Mouse (Mus musculus) frontal cortex, postnatal 10 days (tissue): ENCODE results near the gene Mrvi1.

Source experiments
- DNase-seq, 2 experiments: peaks; one replicate each; pipeline ENCODE4 v3.0.0; 2022; ENCODE audit warnings: low spot score in 2 of 2, mixed read lengths in 1 of 2

Gene Mrvi1

GRCm38 (mm10) chr7:110981036-110981435, 1.2 kb downstream of the Mrvi1 start:
- no peak for DNase-seq

DNA sequence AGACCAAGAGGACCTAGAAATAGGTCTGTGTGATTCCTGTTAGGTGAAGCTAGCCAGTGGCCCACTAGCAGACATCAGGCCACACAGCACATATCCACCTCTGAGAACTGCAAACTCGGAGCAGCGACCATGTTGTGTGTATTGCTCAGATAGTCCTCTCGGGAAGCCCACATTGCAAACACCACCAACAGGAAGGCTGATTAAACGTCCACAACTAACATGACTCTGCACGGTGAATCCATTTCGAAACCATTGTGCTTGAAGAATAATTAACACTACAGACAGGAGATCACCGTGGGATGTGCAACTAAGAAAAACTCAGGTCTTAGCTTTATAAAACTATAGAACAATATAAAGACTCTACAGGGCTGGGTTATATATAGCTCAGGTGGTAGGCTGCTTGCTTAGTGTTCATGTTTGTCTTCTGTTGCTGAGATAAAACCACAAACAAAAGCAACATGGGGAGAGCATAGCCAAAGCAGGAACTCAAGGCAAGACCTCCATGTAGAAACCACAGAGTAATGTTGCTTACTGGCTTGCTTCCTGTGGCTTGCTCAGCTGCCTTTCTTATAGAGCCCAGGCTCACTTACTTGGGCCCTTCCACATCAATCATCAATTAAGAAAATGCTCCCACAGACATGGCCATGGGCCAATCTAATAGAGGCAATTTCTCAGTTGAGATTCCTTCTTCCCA, 4.4 kb downstream of the Mrvi1 start:
- DNase-seq, result no peak

DNA sequence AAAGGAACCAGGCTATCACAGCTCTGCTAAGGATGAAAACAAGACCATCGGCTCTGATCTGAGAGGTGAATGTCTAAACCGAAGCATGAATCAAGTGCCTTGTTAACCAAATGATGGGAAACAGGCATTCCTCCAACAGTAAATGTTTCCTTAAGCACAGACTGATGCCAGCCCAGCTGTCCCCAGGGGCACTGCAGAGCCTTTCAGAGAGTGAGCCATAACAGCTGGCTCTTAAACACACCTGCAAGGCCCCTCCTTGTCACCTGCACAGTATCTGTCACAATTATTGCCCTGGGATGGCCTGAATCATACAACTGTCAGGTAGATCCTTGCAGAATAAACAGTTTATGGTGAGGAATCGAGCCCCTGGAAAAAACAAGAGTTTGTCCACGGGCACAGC, 8.8 kb downstream of the Mrvi1 start:
- DNase-seq, result no peak

DNA sequence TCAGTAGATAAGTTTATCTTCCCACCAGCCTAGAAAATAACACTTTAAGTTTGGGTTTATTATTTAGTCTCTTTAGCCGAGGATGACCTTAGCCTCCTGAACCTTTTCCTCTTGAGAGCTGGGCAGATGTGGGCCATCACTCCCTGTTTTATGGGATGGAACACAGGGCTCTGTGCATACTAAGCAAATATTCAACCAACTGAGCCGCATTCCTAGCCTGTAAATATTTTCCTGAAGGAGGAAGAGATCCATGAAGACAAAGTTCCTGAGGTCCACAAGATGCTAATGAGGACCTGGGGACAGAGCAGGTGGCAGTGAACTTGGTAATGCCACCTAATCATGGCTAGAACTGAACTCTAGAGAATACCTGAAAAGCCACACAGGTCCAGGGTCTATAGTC, 9.5 kb downstream of the Mrvi1 start:
- DNase-seq, result no peak

- DNase-seq, result no peak
These were observed 14.9 kb downstream of the Mrvi1 start for GRCm38 (mm10) chr7:110967373-110967772.

DNA sequence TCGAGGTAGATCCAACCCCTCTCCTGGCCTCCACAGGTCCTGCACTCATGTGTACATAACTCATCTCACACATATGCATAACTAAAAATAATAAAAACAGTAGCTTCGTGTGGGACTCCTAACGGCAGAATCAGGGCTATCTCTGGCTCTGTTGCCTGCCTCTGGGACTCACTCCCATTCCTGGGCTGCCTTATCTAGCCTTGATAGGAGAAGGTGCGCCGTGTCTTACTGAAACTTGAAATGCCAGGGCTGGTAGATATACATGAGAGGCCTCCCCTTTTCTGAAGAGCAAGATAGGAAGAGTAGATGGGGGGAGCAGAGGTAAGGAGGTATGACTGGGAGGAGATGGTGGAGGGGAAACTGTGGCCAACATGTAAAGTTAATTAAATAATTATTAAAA, 15.4 kb downstream of the Mrvi1 start:
- DNase-seq, result no peak

- no peak for DNase-seq
These were observed 16.9 kb downstream of the Mrvi1 start for GRCm38 (mm10) chr7:110965387-110965786.

DNA sequence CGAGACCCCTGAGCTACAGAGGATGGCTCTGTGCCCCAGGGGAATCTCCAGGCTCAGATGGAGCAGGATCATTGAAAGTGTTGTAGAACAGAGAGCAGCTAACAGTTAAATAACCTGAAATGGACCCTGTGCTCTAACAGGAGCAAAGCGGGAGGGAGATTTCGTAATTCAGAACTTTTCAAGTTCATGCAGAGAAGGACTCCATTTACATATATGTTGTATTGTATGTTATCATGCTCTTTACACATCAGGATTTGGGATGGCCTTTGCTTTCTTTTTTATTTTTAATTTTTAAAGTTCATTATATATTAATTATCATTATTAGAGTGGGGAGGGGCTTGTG, 18.6 kb downstream of the Mrvi1 start:
- no peak for DNase-seq

GRCm38 (mm10) chr7:110962943-110963654, 19.2 kb downstream of the Mrvi1 start:
- DNase-seq, result no peak

DNA sequence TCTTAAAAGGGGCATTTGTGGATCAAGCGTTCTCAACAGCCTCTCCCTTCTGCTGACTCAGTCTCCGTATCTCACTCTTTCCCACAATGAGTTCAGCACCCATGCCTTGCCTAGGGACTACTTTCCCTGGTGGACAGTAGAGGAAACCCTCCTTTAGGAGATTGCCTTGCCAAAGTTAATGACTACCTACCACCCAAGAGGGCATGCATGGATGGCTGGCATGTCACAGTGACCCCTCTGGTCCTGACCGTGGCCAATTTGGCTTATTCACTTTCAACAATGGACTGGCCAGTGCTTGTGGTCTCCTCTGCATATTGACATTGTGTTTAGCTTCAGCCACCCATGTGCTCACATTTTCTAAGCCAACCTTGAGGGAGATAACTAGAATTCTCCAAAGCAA, 19.8 kb downstream of the Mrvi1 start:
- no peak for DNase-seq

GRCm38 (mm10) chr7:110956422-110957170, 25.7 kb downstream of the Mrvi1 start:
- no peak for DNase-seq

DNA sequence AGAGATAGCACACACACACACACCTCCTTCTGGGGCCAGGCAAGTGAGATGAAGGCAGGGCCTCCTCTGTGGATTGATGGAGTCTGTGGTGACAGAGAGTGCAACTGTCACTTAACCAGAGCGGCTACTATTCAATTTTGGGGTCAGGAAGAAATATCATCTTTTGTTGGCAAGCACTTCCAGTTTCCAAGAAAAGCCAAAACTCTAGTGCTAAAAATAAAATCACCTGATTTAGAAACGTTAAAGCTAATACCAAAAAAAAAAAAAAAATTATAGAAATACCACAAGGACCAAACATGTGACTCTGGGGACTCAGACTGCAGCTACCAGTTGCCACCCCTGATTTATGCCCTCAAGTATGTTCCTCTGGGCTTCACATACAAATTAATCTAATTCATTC, 26.7 kb downstream of the Mrvi1 start:
- DNase-seq, result no peak

GRCm38 (mm10) chr7:110954072-110954858, 28.0 kb downstream of the Mrvi1 start:
- no peak for DNase-seq

DNA sequence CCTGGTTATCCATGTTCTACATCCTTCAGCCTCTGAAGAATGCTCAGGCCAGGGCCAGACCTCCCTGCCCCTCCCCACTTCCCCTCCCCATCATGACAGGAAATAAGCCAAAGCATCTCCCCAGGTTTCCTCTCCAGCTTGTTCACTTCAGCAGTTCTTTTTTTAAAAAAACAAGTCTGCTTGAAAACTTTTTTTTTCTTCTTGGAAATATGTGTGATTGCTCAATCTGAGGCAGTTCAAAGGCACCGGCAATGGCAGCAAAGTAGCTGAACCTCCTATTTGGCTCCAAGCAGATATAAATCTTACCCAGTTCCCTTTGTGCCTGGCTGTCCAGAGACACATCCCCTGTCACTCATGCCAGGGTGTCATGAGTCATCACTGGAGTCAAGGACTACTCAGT, 29.1 kb downstream of the Mrvi1 start:
- DNase-seq, result no peak

GRCm38 (mm10) chr7:110950621-110950925, 31.7 kb downstream of the Mrvi1 start:
- no peak for DNase-seq

DNA sequence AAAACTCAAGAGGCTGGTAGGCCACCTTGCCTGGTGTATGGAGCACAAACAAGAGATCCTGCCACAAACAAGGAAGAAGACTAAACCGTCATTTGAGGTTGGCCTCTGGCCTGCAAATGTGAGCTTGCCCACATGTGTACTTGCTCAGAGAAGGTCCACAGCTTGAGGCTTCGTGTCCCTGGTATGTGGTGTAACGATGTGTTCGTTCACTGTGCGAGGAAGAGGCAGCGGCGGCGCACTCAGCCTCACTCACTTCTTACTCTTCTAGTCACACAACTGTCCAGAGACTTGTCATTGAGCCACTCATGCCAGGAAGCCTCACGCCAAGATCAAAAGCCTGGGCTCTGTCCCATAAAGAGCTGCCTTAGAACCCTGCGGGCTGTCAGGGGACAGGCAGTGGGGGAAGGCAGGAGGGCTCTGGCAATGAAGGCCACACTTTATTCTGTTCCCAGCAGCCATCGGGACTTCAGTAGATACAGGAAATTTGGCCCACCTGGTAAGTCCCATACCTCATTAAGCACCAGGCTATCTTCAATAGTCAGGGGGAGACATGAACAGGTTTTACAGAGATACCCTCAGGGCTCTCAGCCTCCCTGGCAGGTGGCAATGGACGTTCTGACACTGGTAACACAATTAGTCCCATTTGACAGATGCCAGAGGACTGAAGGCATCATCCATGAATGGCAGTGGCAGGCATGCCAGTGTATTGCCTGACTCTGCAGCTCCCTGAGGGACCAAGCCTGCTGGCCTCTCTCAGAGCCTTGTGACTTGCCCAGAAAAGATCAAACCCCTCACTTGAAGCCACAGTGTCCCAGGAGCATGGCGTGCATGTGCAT, 32.3 kb downstream of the Mrvi1 start:
- no peak for DNase-seq

DNA sequence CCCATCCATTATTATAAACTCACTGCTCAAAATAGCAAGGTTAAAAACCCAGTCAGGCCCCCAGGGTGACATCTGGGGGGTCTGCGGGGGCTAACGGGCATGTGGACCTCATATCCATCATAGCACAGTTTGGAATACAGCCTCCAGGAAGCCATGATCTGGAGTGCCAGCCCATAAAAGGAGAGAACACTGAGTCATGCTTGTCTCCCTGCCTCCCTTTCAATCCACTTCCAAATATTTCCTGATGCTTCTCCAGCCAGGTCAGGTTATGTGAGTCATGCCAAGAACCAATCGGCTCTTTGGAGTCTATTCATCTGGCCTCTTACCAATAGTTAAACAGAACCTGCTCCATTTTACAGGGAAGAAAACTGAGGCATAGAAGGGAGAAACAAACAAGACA, 33.7 kb downstream of the Mrvi1 start:
- no peak for DNase-seq

DNA sequence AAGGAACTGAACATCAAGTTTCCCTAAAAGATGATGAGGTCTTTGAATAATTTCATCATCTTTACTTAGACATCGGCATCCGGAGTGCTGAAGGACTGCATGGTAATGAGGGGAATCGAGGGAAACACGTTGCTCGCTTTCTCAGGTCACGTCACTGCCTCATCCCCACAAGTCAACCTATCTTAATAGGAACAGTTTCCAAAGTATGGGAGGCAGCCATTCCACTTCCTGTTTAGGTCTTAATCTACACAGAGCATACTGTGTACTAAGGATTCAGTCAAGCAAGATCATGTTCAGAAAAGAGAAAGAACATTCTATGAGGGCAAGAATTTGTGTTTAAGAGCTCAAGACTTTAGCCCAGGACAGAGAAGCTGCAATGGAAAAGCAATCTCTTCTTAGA, 34.6 kb downstream of the Mrvi1 start:
- no peak for DNase-seq

DNA sequence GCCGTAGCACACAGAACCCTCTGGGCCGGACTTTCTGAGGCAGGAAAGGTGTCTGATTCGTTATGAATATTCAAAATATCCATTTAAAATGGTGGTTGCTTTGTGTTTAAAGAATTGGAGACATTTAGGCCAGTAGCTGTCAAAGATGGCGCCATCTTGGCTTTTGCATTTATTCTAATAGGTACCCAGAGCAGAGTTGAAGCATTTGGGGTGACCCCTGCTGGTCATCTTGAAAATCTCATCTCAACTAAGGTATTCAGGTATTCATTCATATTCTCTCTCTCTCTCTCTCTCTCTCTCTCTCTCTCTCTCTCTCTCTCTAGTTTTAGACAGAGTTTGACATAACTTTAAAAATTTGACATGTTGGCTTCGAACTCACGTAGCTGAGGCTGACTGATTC, 35.5 kb downstream of the Mrvi1 start:
- DNase-seq, result no peak

DNA sequence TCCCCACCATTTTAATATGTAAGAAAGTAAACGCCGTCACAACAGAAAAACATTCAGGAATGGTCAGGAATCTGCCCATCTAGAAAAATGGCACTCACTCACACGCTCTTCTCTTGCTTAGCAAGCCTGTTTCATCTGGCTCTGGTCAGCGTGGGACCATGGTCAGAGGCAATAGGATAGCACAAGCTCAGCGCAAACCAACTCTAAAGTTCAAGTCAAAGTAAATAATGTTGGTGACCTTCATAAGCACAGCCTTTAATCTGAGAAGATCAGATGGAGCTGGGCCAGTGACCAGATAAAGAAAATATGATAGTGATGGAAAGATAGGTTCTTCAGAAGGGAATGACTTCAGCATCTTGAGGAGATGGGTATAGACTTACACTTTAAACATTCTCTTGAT, 37.9 kb downstream of the Mrvi1 start:
- DNase-seq, result no peak

DNA sequence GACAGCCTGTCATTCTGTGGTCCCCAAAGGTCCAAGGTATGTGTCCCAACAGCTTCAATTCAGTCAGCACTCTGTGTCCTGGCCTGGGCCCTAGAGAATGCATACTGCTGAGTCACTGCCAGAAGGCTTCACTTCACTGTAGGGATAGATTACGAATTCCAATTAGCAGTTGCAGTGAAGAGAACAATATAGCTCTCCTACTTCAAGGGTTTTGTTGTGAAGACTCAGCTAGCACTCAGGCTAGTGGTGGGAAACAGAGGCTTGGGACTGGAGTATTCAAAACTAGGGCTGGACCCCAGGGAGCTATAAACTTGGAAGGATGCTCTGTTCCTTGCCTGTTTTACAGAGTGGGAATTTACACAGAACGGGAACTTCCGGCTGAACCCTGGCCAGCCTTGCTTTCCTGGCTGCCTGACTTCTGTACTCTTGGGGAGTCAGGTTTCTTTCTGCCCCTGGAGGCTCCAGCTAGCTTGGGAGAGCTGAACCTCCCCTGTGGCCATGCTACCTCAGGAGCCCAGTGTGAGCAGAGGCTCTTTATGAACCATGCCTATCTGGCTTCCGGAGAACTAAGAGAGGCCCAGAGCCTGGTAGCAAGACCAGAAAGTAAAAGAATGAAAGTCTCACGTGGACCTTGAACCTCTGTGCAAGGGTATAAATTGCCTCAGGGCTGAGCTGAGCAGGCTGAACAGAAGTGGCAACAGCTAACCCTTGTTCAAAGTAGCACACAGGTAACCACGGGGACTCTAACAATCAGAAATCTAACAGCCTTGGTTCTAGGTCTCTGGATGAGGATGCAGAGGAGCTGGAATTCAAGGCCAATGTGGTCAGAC, 40.3 kb downstream of the Mrvi1 start:
- DNase-seq, result no peak
